Mouse (Mus musculus) forebrain, embryonic 14.5 days (tissue): ENCODE measurements at regions not wholly inside any gene's neighbourhood (a gene's known extent, or its start where the extent isn't known, plus 50 kb on each side); places are given as distances from the start of the nearest gene placed in this dataset.

ENCODE experiments used
- ATAC-seq: fragments of 200-750 bp; cut with Nextera tagmentation; 2 replicates; pipeline ENCODE4 v1.8.0; 2017; ENCODE audit warnings: mild to moderate bottlenecking, moderate library complexity
- DNase-seq: peaks from one replicate; pipeline ENCODE4 v3.0.0-alpha.2; 2015; ENCODE audit warnings: low spot score
- H3K27ac ChIP-seq: fragments of 300-500 bp; sonication (generic); 2 replicates; pipeline ENCODE4 v1.5.1; 2014; ENCODE audit warnings: low read depth, mild to moderate bottlenecking, control low read depth, low read length, moderate library complexity
- H3K27me3 ChIP-seq: fragments of 300-500 bp; sonication (generic); replicated peaks from 2 replicates; pipeline ENCODE4 v1.6.1; 2014; ENCODE audit warnings: low read length, control low read depth, mixed read lengths; ENCODE audit not compliant: control insufficient read depth, insufficient read depth
- H3K36me3 ChIP-seq: fragments of 300-500 bp; sonication (generic); 2 replicates; pipeline ENCODE4 v1.6.1; 2014; ENCODE audit warnings: low read length, control low read depth; ENCODE audit not compliant: control insufficient read depth, insufficient read depth
- H3K4me1 ChIP-seq: fragments of 300-500 bp; sonication (generic); 2 replicates; pipeline ENCODE4 v1.6.1; 2014; ENCODE audit warnings: antibody characterized with exemption, low read length, control low read depth; ENCODE audit not compliant: control insufficient read depth, insufficient read depth
- H3K4me2 ChIP-seq: fragments of 300-500 bp; sonication (generic); 2 replicates; pipeline ENCODE4 v1.6.1; 2014; ENCODE audit warnings: mild to moderate bottlenecking, control low read depth, low read length
- H3K4me3 ChIP-seq: fragments of 300-500 bp; sonication (generic); 2 replicates; pipeline ENCODE4 v1.5.1; 2014; ENCODE audit warnings: low read depth, low read length, control low read depth
- H3K9ac ChIP-seq: fragments of 300-500 bp; sonication (generic); 2 replicates; pipeline ENCODE4 v1.6.1; 2014; ENCODE audit warnings: mild to moderate bottlenecking, low read length, control low read depth, moderate library complexity
- H3K9me3 ChIP-seq: fragments of 300-500 bp; sonication (generic); replicated peaks from 2 replicates; pipeline ENCODE4 v1.6.1; 2016; ENCODE audit warnings: low read length, control low read depth, mixed read lengths; ENCODE audit not compliant: control insufficient read depth
- WGBS: fragments of 180-500 bp; shearing (Covaris S2); extraction: QIAGEN DNeasy Blood & Tissue Kit; methylation state at CpG from one replicate; pipeline ENCODE4 v1.1.7; 2014; 5-methylcytosine and 5-hydroxymethylcytosine counted together

DNA sequence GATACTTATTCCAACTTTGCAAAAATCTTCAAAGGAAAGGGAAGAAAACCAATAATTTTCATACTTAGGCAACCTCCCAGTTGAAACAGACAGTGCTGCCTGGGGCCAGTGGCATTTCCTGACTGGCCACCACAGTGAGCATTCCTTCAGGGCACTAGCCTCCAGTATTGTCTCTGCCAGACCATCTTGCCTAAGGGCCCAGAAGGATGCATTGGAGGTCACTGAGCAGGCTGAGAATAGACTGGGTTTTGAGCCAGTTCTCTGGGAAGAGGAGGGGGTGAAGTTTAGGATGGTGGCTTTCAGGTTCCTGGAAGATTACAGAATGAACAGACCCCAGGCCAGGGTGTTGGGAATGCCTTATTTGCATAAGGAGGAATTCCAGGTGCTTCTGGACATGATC is 95.3 kb upstream of the Tpm1 start:
- H3K9ac ChIP-seq: no peak overlapping the region
- no peaks in the 10 kb centered on the region for H3K27me3 ChIP-seq
- DNase-seq: no peak
- no peak overlapping the region for H3K27ac ChIP-seq
- no peaks in the 10 kb centered on the region for H3K4me1 ChIP-seq
- no peak for ATAC-seq
- H3K9me3 ChIP-seq: no peaks in the 10 kb centered on the region
- no peak overlapping the region for H3K4me2 ChIP-seq
- no peak overlapping the region for H3K4me3 ChIP-seq
- no peaks in the 10 kb centered on the region for H3K36me3 ChIP-seq

DNA sequence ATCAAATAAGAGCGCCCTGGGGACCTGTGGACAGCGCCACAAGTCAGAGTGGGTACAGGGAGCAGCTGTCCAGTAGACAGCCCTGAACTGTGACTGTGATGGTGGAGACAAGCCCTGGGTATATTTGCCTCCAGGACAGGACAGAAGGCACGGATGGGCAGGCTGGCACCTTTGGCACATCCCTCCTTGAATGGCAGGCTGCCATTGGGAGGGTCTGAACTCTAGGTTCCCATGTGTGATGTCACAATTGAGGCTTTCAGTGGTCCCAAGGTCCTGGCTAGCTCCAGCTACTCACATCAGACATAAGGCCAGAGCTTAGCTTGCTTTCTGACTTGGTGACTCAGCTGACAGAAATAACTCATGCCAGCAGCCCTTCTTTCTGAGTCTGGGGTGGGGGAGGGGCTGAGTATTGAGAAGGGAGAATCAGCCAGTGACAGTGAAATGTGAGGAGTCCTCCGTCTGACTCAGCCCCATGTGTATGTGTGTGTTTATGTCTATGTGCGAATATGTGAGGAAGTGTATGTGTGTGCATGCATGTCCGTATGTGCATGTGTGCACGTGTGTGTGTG is 91.2 kb upstream of the Tpm1 start:
- Histone ChIP-seq H3K9ac (no peak overlapping the region), H3K27ac (no peak overlapping the region), H3K4me1 (no peaks in the 10 kb centered on the region), H3K27me3 (no peaks in the 10 kb centered on the region), H3K36me3 (no peaks in the 10 kb centered on the region), H3K4me3 (no peak overlapping the region), H3K4me2 (no peak overlapping the region), H3K9me3 (no peaks in the 10 kb centered on the region)
- ATAC-seq (no peak), DNase-seq (peak; percentile 49)
- 77% methylated on average over 7 of the region's 7 CpGs for WGBS

DNA sequence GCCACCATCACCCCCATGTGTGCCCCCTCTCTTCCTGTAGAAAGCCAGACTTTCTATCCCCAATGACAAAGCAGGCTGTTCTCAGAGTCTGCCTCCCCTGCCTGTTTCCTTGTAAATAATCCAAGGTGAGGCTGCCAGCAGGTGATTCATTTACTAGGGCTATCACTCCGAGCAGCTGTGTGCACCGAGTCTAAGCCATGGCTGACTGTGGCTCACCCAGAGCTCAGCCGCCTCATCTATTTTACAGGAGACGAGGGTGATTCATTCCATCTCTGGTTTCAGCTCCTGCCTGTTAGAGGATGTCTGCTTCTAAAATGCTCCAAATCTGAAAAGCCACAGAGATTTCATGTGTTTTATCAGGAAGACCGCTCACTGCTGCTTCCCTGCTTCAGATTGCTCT is 88.5 kb upstream of the Tpm1 start:
- Histone ChIP-seq H3K4me3 (no peak overlapping the region), H3K36me3 (no peaks in the 10 kb centered on the region), H3K4me1 (no peaks in the 10 kb centered on the region), H3K27me3 (no peaks in the 10 kb centered on the region), H3K27ac (no peak overlapping the region), H3K9ac (no peak overlapping the region), H3K9me3 (no peaks in the 10 kb centered on the region), H3K4me2 (no peak overlapping the region)
- WGBS: 81% methylated on average over 5 of the region's 5 CpGs
- no peak for DNase-seq
- no peak for ATAC-seq

DNA sequence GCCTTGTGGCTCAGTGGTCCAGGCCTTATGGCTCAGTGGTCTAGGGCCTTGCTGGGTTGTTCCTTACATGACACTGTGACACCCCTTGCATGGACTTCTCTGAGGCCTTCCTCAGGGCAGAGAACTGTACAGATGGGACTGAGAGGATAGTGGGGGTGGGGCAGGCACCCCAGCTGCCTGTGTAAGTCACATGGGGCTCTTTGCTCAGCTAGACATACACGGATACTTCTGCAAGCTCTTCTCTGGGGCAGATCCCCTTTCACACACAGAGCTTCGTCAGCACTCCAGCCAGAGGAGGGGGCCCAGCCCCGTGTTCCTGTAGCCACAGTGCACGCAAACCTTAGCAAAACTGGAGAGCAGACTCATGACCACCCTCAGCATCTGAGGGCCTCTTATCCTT is 87.9 kb upstream of the Tpm1 start:
- Histone ChIP-seq H3K4me2 (no peak overlapping the region), H3K36me3 (no peaks in the 10 kb centered on the region), H3K4me3 (no peak overlapping the region), H3K9me3 (no peaks in the 10 kb centered on the region), H3K4me1 (no peaks in the 10 kb centered on the region), H3K9ac (no peak overlapping the region), H3K27me3 (no peaks in the 10 kb centered on the region), H3K27ac (no peak overlapping the region)
- 53% methylated on average over 4 of the region's 4 CpGs for WGBS
- ATAC-seq (no peak), DNase-seq (no peak)

DNA sequence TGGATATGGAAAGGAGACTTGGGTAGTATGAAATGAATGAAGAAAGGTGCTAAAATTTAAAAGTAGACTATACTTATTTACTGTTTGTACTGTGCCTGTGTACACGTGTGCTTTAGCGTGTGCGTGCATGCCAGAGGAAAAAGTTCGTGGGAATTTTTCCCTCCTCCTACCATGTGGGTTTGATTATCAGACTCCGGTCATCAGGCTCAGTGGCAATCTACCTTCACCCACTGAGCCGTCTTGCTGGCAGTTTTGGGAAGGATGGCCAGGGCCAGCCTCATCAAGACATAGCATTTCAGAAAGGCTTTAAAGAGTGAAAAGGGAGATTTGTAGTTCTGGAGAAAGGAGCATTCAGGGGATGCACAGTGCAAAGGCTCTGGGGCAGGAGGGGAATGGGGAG is 87.0 kb upstream of the Tpm1 start:
- no peak for ATAC-seq
- Histone ChIP-seq H3K9me3 (no peaks in the 10 kb centered on the region), H3K4me3 (no peak overlapping the region), H3K36me3 (no peaks in the 10 kb centered on the region), H3K9ac (no peak overlapping the region), H3K27ac (no peak overlapping the region), H3K4me2 (no peak overlapping the region), H3K4me1 (no peaks in the 10 kb centered on the region), H3K27me3 (no peaks in the 10 kb centered on the region)
- 81% methylated on average over 6 of the region's 6 CpGs for WGBS
- DNase-seq: no peak

DNA sequence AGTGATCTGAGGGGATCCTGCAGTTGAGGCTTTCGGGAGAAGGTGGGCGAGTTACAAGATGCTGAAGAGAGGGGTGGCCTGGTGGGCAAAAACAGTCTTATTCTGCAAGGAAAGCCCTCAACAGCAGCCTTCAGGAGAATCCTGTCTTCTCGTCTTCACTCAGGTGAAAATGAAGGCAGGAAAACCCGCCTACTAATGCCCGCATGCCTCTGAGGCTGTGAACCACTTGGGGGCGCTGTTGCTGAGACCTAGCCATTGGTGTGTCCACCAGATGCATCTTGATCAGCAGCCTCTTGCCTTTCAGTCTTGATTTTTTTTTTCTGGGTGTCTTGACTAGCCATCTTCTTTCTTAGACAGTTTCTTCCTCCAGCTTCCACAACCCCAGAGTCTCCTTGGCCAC is 85.2 kb upstream of the Tpm1 start:
- H3K9ac ChIP-seq: no peak overlapping the region
- WGBS: 71% methylated on average over 6 of the region's 6 CpGs
- H3K9me3 ChIP-seq: no peaks in the 10 kb centered on the region
- DNase-seq: no peak
- no peak overlapping the region for H3K4me2 ChIP-seq
- ATAC-seq: no peak
- H3K27me3 ChIP-seq: no peaks in the 10 kb centered on the region
- H3K36me3 ChIP-seq: no peaks in the 10 kb centered on the region
- no peak overlapping the region for H3K27ac ChIP-seq
- no peaks in the 10 kb centered on the region for H3K4me1 ChIP-seq
- H3K4me3 ChIP-seq: no peak overlapping the region

DNA sequence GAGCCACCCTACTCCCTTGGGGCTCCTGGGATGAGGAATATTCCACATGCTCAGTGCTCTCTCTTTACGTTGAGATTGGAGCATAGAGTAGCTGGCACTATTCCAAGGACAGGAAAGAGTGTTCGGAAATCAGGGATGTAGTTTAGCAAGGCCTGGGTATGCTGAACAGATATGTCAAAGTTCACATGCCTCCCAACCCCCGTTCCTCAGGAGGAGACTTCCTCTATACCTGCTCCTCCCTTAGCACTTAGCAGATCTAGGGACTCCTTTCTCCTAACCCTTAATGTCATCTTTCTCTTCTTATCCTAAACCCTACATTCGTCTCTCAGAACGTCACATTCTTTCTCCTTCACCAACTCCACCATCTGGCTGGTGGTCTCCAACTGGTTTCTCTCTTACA is 83.2 kb upstream of the Tpm1 start:
- no peaks in the 10 kb centered on the region for H3K9me3 ChIP-seq
- ATAC-seq: no peak

DNA sequence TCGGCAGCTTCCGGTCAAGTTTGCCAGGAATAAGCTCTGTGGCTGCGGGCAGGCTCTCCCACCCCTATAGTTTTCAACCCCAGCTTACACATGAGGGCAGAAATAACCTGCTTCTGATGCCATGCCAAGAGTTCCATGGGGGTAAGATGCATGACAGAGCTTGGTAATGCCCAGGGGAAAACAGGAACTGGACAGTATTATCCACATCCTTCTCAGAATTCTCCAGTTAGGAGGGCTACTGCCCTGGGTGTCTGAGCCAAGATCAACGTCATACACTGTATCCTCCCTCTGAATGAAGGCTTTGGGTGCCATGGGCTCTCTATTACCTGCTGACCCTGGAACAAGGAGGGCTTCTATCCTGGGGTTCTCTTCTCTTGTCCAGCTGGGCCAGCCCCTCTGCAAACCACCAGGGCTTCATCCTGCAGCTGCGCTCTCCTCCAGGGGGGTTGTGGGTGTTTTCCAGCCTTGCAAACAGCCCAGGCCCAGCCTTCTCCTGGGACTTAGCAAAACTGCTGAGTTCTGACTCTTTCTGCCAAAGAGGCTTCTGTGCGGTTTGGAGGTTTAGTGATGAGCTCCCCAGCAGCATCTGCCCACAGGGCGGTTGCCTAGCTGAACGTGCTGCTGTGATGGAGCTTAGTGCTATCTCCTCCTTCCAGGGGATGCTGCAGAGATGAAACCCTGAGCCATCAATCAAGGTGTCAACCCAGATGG is 81.7 kb upstream of the Tpm1 start:
- Histone ChIP-seq H3K4me3 (no peak overlapping the region), H3K4me2 (no peak overlapping the region), H3K36me3 (no peaks in the 10 kb centered on the region), H3K4me1 (no peaks in the 10 kb centered on the region), H3K27me3 (no peaks in the 10 kb centered on the region), H3K9ac (no peak overlapping the region), H3K27ac (no peak overlapping the region), H3K9me3 (no peaks in the 10 kb centered on the region)
- WGBS: 79% methylated on average over 8 of the region's 8 CpGs
- ATAC-seq (no peak), DNase-seq (no peak)

More for the DNA sequence above, 83.2 kb upstream of the Tpm1 start:
- Histone ChIP-seq H3K4me3 (no peak overlapping the region), H3K4me1 (no peaks in the 10 kb centered on the region), H3K36me3 (no peaks in the 10 kb centered on the region), H3K4me2 (no peak overlapping the region), H3K27me3 (no peaks in the 10 kb centered on the region), H3K9ac (no peak overlapping the region), H3K27ac (no peak overlapping the region)
- WGBS: 71% methylated on average over 5 of the region's 5 CpGs
- DNase-seq: no peak

DNA sequence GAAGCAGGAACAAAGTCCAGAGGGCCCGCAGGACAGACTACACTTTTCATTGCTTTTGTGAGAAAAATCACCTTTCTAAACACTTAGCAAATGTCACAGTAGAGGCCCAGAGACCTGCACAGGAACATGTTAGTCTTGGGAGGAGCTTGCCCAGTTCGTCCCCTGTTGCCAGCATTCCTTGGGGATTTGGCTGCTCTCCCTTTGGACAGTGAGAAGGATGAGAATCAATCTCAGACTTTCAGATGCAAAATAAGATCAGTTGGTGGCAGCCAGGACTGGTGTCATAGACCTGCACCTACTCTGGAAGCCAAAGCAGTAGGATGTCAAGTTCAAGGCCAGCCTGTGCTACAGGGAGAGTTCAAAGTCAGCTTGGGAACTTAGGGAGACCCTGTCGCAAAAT is 80.7 kb upstream of the Tpm1 start:
- Histone ChIP-seq H3K27ac (no peak overlapping the region), H3K4me1 (no peaks in the 10 kb centered on the region), H3K9ac (no peak overlapping the region), H3K27me3 (no peaks in the 10 kb centered on the region), H3K4me3 (no peak overlapping the region), H3K4me2 (no peak overlapping the region), H3K36me3 (no peaks in the 10 kb centered on the region), H3K9me3 (no peaks in the 10 kb centered on the region)
- no peak for ATAC-seq
- WGBS: 83% methylated on average over 3 of the region's 3 CpGs
- DNase-seq: no peak
